Mouse (Mus musculus) CD8-positive naive resting alpha-beta T cell, adult 2 months (primary cell): ENCODE results near the gene Gm49387.

ENCODE experiments used
- DNase-seq, 2 experiments: peaks; one replicate each; pipeline ENCODE4 v3.0.0; 2022; ENCODE audit warnings: low read depth in 2 of 2, low spot score in 2 of 2

Gene Gm49387

GRCm38 (mm10) chr14:31576846-31577697, 63.6 kb downstream of the Gm49387 start:
- DNase-seq, result no peak

- no peak for DNase-seq
These were observed 64.8 kb downstream of the Gm49387 start for GRCm38 (mm10) chr14:31575866-31576265.

GRCm38 (mm10) chr14:31574903-31575665, 65.6 kb downstream of the Gm49387 start:
- DNase-seq, result no peak

GRCm38 (mm10) chr14:31572561-31573175, 68.0 kb downstream of the Gm49387 start:
- DNase-seq, result no peak

- no peak for DNase-seq
These were observed 69.3 kb downstream of the Gm49387 start for GRCm38 (mm10) chr14:31571419-31571818.

- peak in 1 of 2 experiments; percentile 14 for DNase-seq
These were observed 70.3 kb downstream of the Gm49387 start for GRCm38 (mm10) chr14:31570131-31570951.

GRCm38 (mm10) chr14:31569151-31569631, 71.5 kb downstream of the Gm49387 start:
- no peak for DNase-seq

- no peak for DNase-seq
These were observed 75.0 kb downstream of the Gm49387 start for GRCm38 (mm10) chr14:31565478-31566212.

GRCm38 (mm10) chr14:31564452-31565179, 76.1 kb downstream of the Gm49387 start:
- no peak for DNase-seq

- no peak for DNase-seq
These were observed 79.8 kb downstream of the Gm49387 start for GRCm38 (mm10) chr14:31560886-31561285.

GRCm38 (mm10) chr14:31559216-31559615, 81.5 kb downstream of the Gm49387 start:
- DNase-seq, result no peak

- DNase-seq, result no peak
These were observed 82.9 kb downstream of the Gm49387 start for GRCm38 (mm10) chr14:31557784-31558183.

GRCm38 (mm10) chr14:31557273-31557672, 83.4 kb downstream of the Gm49387 start:
- DNase-seq, result no peak

- DNase-seq, result no peak
These were observed 84.0 kb downstream of the Gm49387 start for GRCm38 (mm10) chr14:31556526-31557260.

GRCm38 (mm10) chr14:31555963-31556434, 84.7 kb downstream of the Gm49387 start:
- DNase-seq, result no peak

- no peak for DNase-seq
These were observed 85.7 kb downstream of the Gm49387 start for GRCm38 (mm10) chr14:31555021-31555420.

GRCm38 (mm10) chr14:31543885-31544442, 96.7 kb downstream of the Gm49387 start:
- no peak for DNase-seq

GRCm38 (mm10) chr14:31537298-31537697, 103.4 kb downstream of the Gm49387 start:
- no peak for DNase-seq
